Mouse (Mus musculus) left cerebral cortex, postnatal 4 days (tissue): ENCODE results near the gene Sirt4. TPM values are rescaled to one million over a fixed set of nuclear protein-coding genes. Genes with fewer than 3 reads are reported as not detected.

Experiments
- DNase-seq: peaks from one replicate; pipeline ENCODE4 v3.0.0-alpha.2; 2022
- intact Hi-C: fragments of 180-260 bp; cut with DNase I; formaldehyde crosslinking; loops from one replicate; pipeline ENCODE4 v1.15.1; 2025
- total RNA-seq, 2 experiments: library from RNA; stranded (reverse); gene quantifications; 2 replicates each; pipeline ENCODE4 v1.2.3; 2021

The Sirt4 gene
- total RNA-seq, 2 experiments from 2014 or later = 28.4 to 31.5 TPM

DNA sequence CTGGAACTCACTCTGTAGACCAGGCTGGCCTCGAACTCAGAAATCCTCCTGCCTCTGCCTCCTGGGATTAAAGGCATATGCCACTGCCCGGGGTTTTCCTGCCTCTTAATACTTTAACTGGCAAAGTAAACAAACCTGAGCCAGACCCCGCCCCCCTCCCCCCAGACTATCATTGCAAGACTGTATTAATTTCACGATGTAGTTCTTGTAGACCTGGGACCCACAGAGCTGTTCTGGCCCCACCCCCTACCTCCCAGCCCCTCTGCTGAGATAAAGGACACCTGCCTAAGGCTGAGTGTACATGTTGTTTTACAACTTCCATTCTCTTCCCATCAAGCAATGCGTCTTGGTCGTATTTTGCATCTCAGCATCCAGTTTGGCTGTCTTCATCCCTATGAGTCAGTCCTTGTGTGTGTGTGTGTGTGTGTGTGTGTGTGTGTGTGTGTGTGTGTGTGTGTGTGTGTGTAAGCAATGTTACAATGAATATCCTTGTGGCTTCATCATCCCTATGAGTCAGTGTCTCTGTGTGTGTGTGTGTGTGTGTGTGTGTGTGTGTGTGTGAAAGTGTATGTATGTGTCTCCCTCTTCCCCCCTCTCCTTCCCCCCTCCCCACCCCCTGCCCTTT is 8.3 kb upstream of the Sirt4 start:
- intact Hi-C loops = no loop called here
- no peak for DNase-seq

DNA sequence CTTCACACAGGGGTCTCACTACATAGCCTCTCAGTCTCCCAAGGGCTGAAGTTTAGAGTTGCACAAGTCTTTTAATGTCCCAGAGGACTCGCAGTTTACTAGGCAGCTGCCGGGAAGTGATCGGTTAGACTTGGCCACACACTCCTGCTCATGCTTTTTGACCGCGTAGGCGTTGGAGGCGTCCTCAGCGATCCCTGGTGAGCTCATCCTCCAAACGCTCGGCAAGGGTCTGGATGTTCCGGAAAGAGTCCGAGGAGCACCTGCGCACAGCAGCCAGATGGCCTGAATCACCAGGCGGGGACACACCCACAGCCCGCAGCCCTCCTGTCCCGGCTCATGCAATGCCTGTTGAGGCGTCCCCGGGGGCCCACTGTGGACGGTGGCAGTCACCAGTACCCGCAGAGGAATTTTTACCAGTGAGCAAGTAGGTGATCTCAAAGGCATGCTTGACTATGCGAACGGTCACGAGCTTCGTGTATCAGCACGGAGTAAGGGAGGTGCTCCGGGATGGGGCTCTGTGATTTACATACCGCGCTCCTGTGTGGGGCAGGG is 7.3 kb upstream of the Sirt4 start:
- no peak for DNase-seq
- intact Hi-C loops = no loop called here

DNA sequence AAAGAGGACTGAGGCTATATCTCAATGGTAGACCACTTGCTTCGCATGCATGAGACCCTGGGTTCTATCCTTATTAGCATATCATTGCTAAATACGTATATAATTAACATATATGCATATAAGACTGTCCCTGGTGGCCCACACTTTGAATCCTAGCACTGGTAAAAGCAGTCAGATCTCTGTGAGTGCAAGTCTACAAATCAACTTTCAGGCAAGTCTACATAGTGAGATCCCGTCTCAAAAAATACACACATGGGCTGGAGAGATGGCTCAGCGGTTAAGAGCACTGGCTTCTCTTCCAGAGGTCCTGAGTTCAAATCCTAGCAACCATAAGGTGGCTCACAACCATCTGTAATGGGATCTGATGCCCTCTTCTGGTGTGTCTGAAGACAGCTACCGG is 6.6 kb upstream of the Sirt4 start:
- no peak for DNase-seq
- intact Hi-C loops = no loop called here

DNA sequence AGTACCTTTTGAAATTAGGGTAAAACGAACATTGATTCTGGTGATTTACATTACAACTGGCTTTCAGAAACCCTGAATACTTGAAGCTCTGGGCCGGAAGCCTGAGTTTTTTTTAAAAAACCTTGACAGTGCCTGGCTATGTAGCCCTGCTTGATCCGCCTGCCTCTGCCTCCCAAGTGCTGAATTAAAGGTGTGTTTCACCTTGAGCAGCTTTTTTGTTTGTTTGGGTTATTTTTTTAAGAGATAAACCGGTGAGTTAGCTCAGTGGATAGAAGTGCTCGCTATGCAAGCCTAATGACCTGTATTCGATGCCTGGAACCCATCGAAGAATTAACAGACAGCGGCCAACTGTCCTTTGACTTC is 6.1 kb upstream of the Sirt4 start:
- no peak for DNase-seq
- intact Hi-C loops = no loop called here

DNA sequence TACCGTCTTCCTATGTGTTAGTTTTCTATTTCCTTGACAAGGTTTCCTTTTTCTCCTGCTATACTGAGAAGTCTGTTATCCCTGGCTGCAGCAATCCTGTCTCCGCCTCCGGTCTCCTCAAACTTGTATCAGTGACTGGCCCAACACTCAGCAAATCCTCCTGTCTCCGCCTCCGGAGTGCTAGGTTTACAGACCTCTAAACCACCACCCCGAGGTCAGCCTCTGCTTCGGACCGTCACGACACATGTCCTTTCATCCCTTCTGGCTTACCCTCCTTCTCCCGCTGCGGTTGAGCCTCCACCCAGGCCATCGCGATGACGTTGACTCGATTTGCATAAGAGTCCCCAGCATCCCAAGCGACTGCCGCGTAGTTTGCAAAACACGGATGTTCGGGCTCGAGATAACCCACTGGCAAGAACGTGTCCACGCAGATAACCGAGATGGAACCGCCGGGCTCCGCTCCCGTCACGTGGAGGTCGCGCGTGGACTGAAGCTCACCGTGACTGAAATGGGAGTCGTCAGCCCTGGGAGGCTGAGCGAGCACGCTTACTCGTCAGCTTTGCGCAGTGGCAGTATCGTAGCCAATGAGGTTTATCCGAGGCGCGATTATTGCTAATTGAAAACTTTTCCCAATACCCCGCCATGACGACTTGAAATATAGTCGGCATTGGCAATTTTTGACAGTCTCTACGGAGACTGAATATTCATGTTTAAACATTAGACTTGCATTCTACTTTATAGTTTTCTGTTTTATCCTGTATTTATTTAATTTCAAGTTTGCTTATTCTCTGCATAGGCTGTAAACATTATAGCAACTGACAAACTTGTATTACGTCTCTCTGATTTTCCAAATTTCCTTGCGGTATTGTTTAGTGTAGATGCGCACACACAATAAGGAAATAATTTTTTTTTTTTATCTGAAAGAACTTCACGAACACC is 5.4 kb upstream of the Sirt4 start:
- intact Hi-C loops = no loop called here
- DNase-seq = peak; percentile 89

DNA sequence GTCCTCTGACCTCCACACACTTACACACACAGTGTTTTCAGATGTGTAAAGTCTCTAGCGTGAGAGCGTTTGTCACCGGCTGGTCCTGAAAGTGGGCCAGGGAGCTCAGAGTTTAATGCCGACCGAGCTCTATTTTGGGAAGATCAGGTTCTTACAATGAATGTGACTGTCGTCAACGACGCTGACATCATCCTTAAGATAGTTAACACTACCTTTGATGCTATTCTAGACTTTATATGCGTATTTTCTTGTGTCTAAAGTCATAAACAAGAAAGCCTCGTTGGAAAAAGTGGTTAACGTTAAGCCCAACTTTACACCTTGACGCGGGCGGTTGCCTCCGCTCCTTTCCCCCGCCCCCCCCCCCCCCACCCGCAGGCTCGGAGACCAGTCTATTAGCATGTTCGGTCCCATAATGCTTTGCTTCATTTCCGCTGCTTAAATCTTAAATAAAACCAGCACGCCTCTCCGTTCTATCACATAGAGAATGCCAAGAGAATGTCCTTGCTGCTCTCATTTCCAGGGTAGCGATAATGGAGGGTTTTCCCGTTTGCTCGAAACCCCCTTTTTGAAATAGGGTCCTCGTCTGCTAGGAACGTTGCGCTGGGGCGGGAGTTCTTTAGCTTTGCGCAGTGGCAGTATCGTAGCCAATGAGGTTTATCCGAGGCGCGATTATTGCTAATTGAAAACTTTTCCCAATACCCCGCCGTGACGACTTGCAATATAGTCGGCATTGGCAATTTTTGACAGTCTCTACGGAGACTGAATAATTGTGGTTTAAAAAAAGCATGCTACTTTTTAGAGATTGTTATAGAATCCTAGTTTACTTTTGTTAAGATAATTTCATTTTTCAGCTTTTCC is 4.5 kb upstream of the Sirt4 start:
- DNase-seq = peak; percentile 81
- intact Hi-C loops = no loop called here

DNA sequence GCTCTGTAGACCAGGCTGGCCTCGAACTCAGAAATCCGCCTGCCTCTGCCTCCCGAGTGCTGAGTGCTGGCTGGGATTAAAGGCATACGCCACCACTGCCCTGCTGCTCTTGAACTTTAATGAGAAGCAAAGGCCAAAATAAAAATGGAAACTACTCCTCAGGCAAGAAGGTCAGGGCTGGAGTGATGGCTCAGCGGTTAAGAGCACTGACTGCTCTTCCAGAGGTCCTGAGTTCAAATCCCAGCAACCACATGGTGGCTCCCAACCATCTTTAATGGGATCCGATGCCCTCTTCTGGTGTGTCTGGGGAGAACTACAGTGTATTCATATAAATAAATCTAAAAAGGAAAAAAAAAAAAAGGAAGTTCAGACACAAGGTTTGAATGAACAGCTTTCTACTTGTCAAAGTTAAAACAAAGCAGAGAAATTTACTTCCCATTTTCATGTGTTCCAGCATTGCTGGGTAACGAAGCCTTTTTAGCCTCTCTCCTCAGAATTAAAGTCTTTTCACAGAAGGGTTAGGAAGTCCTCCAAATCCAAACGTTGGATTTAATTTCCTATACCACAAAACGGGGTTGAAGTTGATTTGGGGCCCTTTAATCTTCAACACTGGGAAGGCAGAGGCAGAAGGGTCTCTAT is 3.5 kb upstream of the Sirt4 start:
- DNase-seq = no peak
- intact Hi-C loops = no loop called here

DNA sequence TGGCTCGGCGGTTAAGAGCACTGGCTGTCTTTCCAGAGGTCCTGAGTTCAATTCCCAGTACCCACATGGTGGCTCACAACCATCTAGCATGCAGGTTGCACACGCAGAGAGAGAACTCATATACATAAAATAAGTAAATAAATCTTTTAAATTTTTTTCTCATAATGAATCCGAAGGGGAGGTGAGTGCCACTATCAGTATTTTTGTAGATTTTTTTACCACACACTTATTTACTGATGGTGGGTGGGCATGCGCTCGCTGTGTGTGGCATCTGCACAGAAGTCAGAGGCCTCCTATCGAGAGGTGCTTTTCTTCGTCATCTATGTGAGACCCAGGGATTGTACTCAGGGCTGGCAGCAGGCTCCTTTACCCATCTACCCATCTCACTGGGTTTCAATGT is 2.8 kb upstream of the Sirt4 start:
- intact Hi-C loops = no loop called here
- DNase-seq = no peak

DNA sequence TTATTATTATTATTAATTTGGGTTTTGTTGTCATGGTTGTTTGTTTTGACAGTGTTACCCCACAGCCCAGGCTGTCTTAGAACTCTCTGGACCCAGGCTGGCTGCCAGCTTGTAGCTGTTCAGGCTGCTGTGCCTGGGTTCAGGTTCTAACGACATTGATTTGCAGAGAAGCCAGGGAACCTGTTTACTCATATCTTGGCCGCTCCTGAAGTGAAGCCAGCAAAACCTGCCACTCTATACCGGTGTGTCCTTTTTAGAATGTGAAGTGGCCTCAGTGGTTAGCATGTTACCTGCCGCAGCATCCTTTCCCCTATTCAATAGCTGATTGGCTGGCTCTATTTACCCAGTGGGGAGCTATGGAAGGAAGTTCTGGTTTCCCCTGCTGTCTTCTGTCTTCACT is 2.2 kb upstream of the Sirt4 start:
- DNase-seq = no peak
- intact Hi-C loops = no loop called here

DNA sequence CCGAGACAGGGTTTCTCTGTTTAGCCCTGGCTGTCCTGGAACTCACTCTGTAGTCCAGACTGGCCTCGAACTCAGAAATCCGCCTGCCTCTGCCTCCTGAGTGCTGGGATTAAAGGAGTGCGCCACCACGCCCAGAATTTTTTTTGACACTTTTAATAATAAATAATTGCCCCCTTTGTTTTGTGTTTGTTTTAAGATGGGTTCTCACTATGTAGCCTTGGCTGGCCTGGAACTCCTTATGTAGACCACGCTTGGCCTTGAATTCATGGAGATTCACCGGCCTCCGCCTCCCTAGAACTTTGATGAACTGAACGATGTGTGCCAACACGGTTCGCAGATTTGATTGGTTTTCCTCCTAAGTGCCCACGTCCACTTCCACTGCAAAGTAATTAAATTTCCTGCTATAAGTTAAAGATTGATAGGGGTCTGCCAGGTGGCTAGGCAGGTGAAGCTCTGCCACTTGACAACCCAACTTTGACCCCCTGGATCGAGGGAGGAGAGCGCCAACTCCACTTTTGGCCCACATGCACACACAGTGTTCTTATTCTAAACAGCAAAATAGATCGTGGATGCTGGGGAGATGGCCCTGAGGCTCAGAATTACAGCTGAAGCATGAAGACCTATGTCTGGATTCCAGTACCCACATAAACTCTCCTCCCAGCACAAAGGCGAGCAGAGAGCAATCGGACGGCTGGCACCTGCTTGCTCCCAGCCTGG is 1.1 kb upstream of the Sirt4 start:
- intact Hi-C loops = no loop called here
- DNase-seq = no peak

DNA sequence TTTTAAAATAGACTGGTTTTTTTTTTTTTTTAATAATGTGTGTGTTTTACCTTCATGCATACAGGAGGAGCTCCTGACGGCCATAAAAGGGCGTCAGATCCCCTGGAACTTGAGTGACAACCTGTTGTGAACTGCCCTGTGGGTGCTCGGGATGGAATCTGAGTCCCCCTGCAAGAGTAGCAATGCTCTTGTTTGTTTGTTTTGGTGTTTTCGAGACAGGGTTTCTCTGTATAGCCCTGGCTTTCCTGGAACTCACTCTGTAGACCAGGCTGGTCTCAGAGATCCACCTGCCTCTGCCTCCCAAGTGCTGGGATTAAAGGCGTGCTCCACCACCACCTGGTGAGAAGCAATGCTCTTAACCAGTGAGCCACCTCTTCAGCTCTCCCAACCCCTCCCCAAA is 471 bp upstream of the Sirt4 start:
- intact Hi-C loops = no loop called here

DNA sequence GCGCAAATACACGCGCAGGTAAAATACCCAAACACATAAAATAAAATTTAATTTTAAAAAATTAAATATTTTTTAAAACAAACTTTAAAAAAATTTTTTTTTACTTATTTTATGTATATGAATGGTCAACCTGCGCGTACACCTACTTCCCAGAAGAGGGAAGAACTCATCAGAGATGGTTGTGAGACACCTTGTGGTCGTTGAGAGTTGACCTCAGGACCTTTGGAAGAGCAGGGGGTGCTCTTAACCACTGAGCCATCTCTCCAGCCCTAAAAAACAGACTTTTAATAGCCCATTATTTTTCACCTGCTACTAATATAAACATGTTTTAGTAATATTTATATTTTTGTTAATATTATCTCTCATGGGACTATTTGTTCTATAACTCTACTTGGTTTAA is 1.1 kb downstream of the Sirt4 start:
- intact Hi-C loops = no loop called here
- no peak for DNase-seq

More for the DNA sequence above, 471 bp upstream of the Sirt4 start:
- no peak for DNase-seq

DNA sequence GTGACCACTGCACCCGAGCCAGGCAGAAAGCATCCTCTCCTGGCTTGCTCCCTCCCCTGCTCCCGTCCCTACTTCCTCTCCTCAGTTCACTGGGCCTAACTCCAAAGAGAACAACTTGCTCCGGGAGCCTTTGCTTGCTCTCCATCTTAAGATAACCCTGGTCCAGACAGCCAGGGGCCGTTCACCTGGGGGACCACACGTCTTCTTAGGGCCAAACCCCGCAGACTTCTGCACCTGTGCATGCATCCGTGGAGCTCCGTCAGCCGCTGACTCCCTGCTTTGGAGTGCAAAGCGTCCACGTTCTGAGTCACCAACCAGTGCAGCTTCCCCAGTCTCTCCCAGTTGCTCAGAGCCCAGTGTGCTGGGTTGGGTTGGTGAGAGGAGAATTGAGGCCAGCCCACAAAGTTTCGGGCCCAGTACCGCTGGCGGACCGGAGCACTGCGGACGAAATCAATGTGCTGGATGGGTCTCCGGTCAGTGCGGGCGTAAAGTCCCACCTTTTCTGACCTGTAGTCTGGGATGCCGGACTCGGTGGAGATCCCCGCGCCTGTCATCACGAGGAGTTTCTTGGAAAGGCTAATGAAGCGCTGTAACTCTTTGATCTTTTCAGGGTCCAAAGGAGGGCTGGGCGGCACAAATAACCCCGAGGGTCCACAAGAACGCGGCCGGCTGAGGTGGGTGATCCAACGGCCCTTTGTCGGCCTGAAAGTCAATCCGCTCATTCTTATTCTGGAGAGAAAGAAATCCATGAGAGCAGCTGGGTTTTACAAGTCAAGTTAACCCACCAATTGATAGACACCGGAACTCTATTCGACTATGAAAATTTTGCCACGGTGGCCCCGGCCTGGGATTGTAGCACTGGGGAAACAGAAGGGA is 1.9 kb downstream of the Sirt4 start:
- intact Hi-C loops = no loop called here
- DNase-seq = no peak

DNA sequence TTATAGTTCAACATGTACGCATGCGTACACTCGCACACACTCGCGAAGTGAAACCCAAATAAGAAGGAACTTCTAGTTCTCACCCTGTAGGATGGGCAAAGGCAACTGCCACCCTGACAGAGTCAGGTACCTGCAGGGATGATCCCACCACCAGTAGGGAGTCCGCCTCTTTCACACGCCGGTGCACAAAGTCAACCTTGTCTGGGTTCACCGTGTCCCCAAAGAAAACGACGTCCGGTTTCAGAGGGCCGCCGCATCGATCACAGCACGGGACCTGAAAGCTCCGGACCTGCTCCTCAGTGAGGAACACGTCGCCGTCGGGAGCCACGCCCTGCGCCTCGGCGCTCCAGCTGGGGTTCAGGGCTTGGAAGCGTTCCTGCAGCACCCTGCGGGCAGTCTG is 4.4 kb downstream of the Sirt4 start:
- intact Hi-C loops = no loop called here

DNA sequence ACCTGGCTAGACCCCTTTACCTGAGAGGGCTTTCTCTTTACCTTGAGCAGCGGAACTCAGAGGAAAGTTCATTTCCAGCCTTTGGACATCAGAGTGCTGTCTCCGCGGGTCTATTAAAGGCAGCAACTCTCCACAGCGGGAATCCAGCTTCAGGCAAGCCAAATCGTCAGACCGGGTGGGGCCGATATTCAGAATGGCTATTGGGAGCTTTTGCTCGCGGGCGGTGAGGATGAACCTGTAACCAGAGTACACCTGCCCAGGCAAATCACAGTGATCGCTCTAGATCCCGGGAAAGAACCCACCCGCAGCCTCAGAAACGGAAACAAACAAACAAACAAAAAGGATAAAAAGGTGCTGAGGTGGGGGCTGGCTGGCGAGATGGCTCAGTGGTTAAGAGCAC is 5.0 kb downstream of the Sirt4 start:
- no peak for DNase-seq
- intact Hi-C loops = no loop called here

More for the DNA sequence above, 4.4 kb downstream of the Sirt4 start:
- no peak for DNase-seq

DNA sequence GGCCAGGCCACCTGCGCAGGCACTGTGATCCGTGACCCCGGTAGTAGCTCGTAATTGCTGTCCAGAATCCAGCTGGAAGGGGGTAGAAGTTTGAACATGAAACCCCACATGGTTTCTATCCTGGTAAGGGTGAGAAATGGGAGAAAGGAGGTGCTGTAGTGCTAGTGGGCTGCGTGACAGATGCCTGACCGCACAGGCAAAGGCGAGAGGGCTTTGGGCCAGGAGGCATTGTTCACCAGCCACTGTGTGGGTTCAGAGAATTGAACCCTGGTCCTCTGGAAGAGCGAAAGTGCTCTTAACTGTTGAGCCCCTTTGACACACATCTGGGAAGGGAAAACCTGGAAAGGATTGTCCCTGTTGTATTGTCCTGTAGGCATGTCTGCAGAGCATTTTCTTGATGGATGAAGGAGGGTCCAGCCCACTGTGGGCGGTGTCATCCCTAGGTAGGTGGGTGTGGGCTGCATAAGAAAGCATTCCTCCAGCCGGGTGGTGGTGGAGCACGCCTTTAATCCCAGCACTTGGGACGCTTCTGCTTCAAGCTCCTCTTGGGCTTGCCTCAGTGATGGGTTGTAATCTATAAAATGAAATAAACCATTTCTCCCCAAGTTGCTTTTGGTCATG is 8.3 kb downstream of the Sirt4 start:
- intact Hi-C loops = no loop called here

DNA sequence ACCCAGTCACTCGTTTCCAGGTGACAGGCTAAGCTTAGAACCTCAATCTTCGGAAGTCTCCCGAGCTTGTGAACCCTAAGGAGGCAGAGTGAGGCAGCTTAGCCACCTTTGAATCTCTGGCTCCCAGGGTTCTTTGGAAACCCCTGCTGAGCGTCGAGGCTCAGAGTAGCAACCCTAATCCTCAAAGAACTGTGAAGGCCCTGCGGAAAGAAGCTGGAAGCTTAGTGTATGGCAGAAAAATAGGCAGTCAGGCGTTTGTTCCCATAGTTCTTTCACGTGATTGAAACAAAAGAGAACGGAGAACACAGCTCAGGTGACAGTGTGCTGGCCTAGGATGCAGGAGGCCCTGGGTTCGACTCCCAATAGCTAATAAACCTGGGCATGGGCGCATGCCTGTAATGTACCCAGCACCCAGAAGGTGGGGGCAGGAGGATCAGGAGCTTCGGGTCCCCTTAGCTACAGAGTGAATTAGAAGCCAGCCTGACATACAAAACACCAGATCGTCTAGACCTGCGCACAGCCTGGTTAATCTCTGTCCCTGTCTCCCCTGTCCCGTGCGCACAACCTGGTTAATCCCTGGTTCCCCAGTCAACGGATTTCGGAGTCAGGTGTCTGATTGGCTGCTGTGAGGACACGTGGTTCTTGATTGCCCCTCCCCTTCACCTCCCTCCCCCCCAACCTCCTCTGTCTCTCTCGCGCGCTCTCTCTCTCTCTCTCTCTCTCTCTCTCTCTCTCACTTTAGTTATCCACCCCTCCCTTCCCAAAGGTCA is 9.0 kb downstream of the Sirt4 start:
- intact Hi-C loops = no loop called here
- DNase-seq = peak; percentile 43

More for the DNA sequence above, 8.3 kb downstream of the Sirt4 start:
- DNase-seq = no peak
